Mouse (Mus musculus) c-Kit-positive CD71-positive TER-119-negative erythroid progenitor cells, embryonic 14.5 days (primary cell): ENCODE results near the gene Slc9b2.
A peak's percentile ranks its signal among the peaks of the same experiment; 100 is the strongest.

Source experiments
- DNase-seq: peaks from one replicate; pipeline ENCODE4 v3.0.0-alpha.2; 2013; ENCODE audit warnings: low read depth

The Slc9b2 gene

GRCm38 (mm10) chr3:135307411-135308259, at the start of gene Slc9b2:
Gene Slc9b2 (plus strand): TSS chr3:135307700.
- DNase-seq = peak; percentile 22

- no peak for DNase-seq
These were observed 48.6 kb upstream of the Slc9b2 start for GRCm38 (mm10) chr3:135258919-135259318.

DNA sequence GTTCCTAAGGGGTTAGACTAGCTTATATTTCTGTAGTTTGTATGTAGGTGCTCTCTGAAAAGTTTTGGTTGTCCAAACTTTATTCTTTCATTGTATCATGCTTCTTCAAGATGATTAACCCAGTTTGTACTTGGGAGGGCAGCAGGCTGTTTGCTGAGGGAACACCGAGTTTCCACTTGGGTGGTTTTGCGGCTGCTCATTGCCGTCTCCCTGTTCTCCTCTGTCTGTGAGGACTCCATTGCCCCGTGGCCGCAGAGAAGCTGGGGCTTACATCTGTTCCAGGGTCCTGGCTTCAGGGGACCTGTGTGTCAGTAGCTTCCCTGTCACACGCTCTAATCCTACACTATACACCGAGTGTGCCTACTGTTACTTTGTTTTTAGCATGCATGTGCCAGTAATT, 47.3 kb upstream of the Slc9b2 start:
- DNase-seq = no peak

GRCm38 (mm10) chr3:135268616-135269015, 38.9 kb upstream of the Slc9b2 start:
- DNase-seq = no peak

GRCm38 (mm10) chr3:135269391-135269990, 38.0 kb upstream of the Slc9b2 start:
- DNase-seq = no peak

- DNase-seq = no peak
These were observed 34.9 kb upstream of the Slc9b2 start for GRCm38 (mm10) chr3:135272627-135273026.

DNA sequence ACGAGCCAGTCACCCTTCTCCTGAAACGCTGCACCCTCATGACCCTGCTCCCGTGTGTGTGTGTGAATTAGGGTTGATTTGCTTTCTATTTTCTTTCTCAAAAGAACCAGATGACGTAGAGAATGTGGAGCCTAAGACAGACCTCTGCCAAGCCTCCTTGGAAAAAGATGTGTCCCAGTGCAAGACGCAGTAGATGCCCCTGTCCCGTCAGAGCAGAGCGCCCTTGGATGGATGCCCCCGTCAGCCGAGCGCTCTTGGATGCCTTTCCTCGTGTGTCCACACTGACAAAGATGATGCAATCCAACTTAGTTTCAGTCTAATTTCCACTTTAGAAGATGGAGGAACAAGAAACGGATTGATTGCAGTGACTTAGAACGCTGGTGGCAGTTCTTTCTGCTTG, 34.5 kb upstream of the Slc9b2 start:
- no peak for DNase-seq

- DNase-seq = no peak
These were observed 27.3 kb upstream of the Slc9b2 start for GRCm38 (mm10) chr3:135280160-135280559.

DNA sequence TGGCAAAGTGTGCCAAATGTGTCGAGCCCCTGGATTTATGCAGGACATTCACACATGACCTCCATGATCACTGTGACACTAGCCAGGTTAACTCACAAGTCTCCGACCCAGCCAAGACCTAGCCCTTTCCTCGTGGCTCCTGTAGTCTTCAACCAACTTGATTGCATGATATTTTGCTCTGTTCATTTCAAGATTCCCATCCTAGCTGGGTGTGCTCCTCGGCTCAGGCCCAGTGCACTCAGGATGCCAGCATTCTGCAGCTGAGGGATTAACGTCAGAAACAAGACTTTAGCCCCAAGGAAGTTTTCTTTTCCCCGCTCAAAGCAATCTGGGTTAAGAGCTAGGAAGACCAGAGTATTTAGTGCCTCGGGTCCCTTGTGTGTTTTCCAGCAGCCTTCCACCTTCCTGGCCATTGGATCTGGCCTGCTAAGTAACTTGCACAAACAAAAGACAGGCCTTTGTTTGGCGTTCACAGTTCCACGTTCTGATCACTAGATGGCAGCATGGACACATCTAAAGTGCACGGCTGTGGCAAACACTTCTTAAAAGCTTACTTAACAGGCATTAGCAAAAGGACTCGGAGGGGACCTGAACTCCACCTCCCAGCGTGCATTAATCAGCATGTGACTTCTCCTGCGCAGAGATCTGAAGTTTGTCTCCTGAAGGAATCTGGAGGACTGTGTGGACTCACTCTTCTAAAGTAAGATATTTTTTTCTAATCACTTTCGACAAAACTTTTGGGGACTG, 26.7 kb upstream of the Slc9b2 start, which contains the start of gene Bdh2:
Gene Bdh2 (plus strand): TSS at position 553 of the 747 bp plus-strand sequence.
- peak; percentile 58 for DNase-seq

GRCm38 (mm10) chr3:135281701-135282100, 25.8 kb upstream of the Slc9b2 start:
- DNase-seq = no peak

GRCm38 (mm10) chr3:135285256-135285655, 22.2 kb upstream of the Slc9b2 start:
- no peak for DNase-seq

- DNase-seq = no peak
These were observed 21.7 kb upstream of the Slc9b2 start for GRCm38 (mm10) chr3:135285807-135286206.

DNA sequence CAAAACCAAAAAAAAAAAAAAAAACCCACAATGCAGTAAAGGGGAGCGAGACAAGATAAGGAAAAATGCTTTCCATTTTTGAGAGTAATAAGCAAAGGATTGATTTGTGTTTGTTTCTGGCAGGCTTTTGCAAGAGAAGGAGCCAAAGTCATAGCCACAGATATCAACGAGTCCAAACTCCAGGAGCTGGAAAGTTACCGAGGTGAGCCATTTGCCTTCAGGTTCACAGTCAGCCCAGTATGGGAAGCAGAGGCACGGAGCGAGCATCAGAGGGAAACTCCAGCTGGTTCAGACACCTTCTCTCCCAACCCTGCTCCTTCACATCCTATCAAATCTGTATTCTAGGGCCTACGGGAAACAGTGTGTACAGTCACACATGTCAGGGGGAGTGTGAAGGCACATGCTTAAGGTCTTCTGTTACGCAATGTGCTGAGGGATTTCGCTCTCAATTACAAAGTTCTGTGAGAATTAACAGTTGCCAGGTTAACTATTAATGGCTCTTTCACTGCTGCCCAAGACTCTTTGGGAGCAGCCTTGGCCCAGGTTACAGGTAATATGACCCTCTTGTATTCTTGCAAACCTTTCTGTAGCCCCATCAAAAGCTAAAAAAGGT, 19.3 kb upstream of the Slc9b2 start:
- no peak for DNase-seq

DNA sequence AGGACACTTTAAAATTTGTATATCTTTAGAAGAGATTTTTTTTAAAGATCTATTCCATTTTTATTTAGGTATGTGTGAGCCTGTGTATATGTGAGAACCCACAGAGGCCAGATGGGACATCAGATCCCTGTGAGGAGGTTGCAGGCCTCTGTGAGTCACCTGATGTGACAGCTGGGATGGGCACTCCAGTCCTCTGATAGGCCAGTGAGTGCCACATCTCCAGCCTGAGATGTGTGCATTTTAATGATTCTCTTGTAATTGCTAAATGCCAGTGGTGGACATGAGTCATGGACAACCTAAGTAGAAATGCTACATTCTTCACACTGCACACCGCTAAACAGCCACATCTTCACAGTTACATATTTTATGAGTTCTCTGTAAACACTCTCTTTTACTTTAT, 18.4 kb upstream of the Slc9b2 start:
- no peak for DNase-seq

DNA sequence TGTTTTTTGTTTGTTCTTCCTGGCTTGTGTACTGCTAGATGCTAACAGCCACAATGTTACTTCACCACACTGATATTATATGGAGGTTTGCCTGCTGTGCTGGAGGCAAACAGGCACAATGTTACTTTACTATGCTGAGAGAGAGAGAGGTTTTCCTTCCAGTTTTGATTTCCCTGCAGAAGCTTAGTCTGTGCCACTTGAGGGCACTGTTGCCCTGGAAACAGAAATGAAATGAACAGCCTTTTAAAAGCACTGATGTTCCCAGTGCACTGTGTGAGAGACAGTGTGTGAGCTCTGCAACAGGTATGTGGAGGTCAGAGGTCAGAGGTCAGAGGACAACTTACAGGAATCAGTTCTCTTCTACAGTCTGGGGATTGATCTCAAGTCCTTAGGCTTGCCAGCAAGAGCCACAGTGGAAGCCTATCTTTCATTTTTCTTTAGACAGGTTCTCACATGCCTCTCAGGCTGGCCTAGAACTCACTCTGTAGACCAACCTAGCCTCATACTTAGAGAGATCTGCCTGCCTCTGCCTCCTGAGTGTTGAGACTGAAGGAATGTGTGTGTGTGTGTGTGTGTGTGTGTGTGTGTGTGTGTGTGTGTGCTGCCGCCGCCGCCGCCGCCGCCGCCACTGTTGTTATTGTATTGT, 17.1 kb upstream of the Slc9b2 start:
- peak; percentile 19 for DNase-seq

GRCm38 (mm10) chr3:135293703-135294102, 13.8 kb upstream of the Slc9b2 start:
- DNase-seq = no peak

- DNase-seq = no peak
These were observed 11.9 kb upstream of the Slc9b2 start for GRCm38 (mm10) chr3:135295559-135295958.

GRCm38 (mm10) chr3:135298560-135298959, 8.9 kb upstream of the Slc9b2 start:
- DNase-seq = no peak

DNA sequence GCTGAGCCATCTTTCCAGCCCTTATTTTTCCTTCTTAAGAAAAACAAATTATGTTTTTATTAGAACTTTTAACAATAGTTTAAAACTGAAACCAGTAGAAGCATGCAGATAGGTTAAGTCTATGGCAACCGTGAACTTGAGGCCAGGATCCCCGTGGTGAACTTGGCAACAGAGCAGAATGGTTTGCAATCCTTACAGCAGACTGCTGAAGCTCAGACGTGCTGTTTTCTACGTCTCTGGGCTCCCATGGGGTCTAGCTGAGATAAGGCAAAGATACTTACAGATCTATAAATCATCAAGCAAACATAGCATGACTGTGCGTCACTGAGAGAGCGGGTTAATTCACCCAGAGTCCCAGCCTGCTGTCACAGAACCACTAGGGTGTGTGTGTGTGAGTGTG, 7.4 kb upstream of the Slc9b2 start:
- no peak for DNase-seq

- DNase-seq = no peak
These were observed 3.4 kb upstream of the Slc9b2 start for GRCm38 (mm10) chr3:135304060-135304459.

DNA sequence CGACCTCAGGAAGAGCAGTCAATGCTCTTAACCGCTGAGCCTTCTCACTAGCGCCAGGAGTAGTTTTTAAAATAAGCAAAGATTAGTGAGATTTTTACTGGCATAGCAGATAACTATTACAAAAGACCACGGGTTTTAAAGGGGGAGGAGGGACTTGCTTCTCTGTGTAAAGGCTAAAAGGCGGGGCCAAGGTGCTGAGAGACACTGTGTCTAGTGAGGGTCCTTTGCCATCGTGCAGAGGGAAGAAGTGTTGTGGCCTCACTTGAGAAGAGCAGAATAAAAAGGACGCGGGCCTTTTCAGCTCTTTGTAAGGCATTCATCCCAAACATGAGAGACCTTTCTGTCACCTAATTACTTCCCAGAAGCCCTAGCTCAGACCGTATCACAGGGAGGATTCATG, 2.9 kb upstream of the Slc9b2 start:
- DNase-seq = no peak
